Mouse (Mus musculus) granulocyte monocyte progenitor cell, adult 5-6 weeks (primary cell): Measurements from ENCODE around the gene Mib2. TPM values are rescaled to one million over a fixed set of nuclear protein-coding genes. Genes with fewer than 3 reads are reported as not detected.
A peak's percentile ranks its signal among the peaks of the same experiment; 100 is the strongest.
"Not testable (repeated sequence)": the region's sequence is repeated elsewhere in the genome, so short reads cannot be mapped to it uniquely, and the experiment has no call there.

Experiments used
- ATAC-seq: replicated peaks from 2 replicates; pipeline ENCODE4 v1.8.0; 2016; ENCODE audit warnings: mild to moderate bottlenecking, moderate TSS enrichment, inconsistent platforms; ENCODE audit not compliant: poor library complexity, severe bottlenecking
- total RNA-seq, 2 experiments: library from RNA; stranded (forward) in 1 of 2; stranded (reverse) in 1 of 2; fragments of 200-712, 200-1000 nt in 1 of 2; fragments of >200 nt in 1 of 2; fragmentation: Nextera tagmentation in 1 of 2; gene quantifications; 2 replicates each; pipeline ENCODE4 v1.2.3; 2014 to 2017

The Mib2 gene
- total RNA-seq, 2 experiments from 2014 or later: 2.9 to 17.7 TPM

DNA sequence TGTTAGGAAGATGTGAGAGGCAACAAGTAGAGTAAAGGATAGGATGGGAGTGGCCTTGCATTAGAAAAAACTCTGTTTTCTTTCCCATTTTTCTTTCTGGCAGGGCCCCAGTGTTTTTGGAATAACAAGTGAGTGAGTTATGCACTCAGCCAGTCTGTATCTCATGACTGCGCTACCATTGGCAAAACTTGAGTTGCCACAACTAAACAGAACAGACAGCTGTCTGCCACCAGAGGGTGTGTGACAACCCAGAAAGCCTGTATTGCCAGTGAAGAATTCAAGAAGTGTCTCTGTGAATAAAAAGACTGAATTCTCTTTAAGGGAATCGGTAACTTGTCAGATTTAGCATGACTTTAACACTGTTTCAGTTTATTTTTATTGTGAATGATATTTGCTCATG, 7.0 kb upstream of the Mib2 start:
- peak; percentile 42; the same call in 1 of the 2 replicates for ATAC-seq

DNA sequence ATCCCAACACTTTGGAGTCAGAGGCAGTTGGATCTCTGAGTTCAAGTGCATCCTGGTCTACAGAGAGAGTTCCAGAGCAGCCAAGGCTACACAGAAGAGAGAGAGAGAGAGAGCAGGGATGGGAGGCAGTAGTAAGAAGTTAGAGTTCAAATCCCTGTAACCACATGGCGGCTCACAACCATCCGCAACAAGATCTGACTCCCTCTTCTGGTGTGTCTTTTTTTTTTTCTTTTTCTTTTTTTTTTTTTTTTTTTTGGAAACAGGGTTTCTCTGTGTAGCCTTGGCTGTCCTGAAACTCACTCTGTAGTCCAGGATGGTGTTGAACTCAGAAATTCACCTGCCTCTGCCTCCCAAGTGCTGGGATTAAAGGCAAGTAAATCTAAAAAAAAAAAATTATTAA, 3.1 kb upstream of the Mib2 start:
- ATAC-seq: no peak

DNA sequence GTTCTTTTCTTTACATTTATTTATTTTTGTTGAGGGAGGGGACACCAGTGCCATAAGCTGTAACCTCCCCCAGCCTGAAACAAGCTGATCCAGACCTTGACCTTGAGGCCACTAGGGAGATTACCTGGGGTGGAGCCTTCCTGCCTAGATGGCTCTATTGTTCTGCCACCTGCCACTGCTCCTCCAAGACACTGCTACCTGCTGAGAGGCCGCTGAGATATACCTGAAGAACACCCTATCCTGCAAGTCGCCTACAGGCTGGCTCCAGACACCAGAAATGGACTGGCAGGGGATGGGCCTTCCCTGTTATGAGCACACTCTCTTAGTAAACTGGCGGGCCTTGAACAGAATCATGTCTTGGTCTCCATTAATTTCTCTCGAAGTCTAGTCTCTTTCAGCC, 1.2 kb upstream of the Mib2 start:
- ATAC-seq: not testable (repeated sequence)

DNA sequence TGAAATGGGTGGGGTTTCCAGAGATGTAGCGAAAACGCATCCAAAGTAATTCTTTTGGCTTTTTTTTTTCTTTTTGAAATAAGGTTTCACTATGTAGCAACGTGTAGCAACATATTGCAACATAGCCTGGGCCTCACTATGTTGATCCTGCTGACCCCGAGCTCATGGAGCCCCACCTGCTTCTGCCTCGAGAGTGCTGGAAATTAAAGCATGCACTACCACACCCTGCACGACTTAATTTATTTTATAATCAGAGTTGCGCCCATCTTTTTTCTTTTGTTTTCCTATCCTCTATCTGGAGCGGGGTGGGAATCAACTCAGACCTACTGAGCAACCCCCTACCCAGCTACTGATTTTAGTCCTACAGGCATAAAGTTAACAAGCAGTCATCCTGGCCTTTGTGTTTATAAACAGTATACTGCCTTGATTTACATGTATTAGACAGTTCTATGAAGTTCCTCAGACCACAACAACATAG, 639 bp upstream of the Mib2 start:
- ATAC-seq: no peak

DNA sequence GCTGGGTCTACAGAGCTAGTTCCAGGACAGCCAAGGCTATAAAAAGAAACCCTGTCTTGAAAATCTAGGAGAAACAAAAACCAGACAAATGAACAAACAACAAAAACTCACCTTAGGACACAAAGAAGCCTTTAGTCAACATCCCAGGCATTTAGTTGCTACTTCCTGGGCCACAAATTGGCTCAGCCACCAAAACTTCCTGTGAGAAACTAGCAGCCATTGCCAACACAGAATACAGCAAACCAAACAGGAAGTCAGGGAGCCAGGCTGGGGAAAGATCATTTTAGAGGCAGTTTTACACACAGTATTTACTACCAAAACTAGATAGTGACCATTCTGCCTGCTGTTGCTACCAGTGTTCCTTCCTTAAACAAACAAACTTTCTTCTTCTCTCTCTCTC, 2.1 kb downstream of the Mib2 start:
- peak; percentile 17; the same call in 1 of the 2 replicates for ATAC-seq

DNA sequence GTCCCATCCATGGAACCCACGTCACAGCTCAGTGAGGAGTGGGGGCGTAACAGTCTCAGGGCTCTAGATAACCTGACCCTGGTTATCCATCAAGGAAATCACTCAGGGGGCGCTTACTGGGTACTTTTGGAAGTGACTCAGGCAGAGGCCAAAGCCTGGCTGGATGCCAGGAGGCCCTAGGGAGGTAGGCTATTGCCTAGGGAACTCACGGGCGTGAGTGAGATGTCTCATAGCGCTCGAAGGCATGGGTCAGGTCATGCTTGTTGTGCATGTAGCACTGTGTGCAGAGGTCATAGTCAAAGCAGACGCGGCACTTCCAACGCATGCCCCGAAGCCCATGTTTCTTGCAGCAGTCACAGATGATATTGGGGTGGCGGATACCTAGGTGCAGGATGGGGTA, 8.4 kb downstream of the Mib2 start:
- ATAC-seq: no peak

DNA sequence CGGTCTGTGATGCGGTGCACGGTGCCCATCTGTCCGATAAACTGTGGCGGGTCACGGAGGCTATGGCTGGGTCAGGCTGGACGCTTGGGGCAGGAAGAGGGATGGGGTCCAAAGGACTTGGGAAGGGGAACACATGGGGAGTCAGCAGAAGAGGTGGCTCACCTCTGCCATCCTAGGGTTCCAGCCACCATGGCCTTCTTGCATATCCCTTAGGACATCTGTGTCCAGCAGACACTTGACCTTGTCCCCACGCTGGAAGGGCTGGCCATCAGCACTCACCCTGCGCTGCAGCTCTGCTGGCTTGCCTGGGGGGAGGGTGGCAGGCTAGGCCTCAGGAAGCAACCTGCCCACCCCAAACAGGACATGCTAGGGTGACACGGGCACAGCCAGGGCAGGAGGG, 10.0 kb downstream of the Mib2 start:
- no peak for ATAC-seq

DNA sequence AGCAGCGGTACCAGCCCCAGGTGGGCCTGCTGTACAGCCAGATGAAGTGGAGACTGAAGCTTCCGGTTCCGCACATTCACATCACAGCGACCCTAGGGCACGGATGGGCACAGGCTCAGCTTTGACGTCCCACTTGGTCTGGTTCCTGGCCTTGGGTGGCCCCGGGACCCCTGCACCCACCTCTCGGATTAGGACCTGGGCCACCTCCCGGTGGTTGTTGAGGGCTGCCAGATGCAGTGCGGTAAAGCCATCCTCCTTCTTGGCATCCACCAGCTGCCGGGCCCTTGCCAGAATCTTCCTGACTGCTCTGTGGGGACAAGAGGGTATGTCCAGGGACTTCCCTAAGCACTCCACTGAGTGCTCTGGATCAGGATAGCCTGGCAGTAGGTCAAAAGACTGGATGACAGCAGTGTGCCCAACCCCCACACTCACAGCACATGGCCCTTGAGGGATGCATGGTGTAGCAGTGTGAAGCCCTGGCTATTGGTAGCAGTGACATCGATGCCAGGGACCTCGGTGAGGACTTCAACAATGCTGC, 12.7 kb downstream of the Mib2 start:
- no peak for ATAC-seq

DNA sequence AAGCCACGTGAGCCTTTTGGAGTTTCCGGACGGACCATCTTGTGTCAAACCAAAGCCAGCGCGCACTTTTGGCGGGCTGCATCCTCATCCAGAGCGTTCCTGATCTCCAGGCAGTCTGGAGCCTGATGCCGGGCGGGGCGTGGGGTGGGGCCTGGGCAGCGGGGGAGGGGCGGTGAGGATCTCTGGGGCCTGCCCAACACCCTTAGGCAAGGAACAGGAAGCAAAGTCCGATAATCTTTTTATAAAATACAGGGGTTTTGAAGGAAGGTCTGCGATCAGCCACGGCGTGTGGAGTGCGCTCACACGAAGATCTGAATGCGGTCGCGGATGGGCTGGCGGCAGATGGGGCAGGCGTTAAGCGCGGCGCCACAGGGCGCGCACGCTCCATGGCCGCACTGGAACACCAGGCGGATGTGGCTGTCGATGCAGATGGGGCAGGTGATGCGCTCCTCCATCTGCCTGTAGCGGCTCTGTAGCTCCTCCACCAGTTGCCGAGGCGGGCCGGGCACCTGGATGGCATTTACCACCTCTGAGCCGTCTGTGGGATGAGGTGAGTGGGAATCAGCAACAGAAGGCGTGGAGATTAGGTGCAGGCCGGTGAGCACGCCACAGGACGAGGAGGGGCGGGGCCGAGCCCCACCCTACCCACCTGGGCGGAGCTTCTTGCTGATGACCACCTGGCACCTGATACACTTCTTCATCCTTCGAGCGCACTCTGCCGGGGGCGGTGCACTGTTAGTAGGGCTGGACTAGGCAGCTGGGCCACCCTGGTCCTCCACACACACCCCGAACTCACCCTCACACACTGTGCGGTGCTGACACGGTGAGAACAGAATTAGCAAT, 14.3 kb downstream of the Mib2 start:
- ATAC-seq: peak; percentile 35

DNA sequence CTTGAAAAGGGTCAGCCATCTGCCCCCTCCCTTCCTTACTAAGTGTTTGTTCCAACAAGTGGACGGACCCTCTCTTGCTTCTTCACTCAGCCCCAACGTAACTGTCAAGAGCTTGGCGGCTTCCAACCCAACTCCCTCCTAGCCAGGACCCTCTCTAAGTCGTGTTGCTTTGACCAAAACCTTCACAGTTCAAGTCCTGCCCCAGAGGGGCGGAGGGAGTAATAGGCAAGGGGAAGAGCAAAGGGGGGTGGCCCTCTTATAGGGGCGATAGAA, 14.9 kb downstream of the Mib2 start:
- peak; percentile 14 for ATAC-seq

DNA sequence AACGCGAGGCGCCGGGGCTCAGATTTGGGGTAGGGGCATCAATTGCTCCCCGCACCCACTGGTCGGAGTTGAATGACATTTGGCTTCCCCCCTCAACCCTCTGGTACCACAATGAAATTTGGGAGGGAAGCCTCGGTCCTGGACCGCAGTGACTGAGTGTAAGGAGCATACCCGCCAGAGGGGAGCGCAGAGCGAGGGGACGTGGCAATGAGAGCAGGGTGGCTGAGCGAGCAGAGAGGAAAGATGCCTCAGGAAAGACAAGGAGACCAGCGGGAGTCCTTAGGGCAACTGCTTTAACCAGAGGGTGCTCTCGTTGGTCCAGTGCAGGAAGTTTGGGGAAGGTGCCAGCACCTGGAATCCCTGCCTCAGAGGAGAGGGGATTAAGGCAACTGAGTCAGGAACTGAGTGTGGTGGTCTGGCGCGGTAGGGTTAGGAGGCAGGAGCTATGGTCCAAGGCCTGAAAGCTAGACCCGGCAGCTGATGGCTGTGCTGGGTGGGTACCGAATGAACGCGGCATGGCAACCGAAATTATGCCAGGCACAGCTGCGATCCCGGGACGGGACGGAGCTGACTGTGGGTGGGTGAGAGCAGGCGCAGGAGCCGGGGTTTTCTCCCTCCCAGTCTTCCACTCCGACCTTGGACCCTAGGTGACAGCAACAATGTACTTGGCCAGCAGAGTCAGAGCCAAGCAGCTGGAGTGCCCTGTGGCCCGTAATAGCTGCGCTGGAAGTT, 15.4 kb downstream of the Mib2 start:
- ATAC-seq: peak; percentile 18

DNA sequence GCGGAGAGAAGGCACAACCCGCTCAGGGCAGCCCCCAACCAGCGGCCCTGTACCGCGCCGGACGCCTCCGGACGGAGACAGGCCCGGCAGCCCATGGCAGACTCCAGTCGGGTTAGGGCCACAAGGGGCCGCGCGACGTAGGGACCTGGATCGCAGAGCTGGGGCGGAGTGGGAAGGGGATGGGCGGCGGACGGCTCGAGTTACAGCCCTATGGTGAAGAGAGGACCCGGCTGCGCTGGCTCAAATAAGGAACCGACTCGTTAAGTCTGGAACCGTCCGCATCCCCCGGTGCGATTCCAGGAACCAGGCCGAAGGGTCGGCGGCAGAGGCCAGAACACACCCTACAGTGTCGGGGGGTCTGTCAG, 15.9 kb downstream of the Mib2 start, which contains the start of gene Mmp23:
Gene Mmp23, minus strand, starts transcription at position 299 of the 365 bp plus-strand sequence.
- ATAC-seq: peak; percentile 54

DNA sequence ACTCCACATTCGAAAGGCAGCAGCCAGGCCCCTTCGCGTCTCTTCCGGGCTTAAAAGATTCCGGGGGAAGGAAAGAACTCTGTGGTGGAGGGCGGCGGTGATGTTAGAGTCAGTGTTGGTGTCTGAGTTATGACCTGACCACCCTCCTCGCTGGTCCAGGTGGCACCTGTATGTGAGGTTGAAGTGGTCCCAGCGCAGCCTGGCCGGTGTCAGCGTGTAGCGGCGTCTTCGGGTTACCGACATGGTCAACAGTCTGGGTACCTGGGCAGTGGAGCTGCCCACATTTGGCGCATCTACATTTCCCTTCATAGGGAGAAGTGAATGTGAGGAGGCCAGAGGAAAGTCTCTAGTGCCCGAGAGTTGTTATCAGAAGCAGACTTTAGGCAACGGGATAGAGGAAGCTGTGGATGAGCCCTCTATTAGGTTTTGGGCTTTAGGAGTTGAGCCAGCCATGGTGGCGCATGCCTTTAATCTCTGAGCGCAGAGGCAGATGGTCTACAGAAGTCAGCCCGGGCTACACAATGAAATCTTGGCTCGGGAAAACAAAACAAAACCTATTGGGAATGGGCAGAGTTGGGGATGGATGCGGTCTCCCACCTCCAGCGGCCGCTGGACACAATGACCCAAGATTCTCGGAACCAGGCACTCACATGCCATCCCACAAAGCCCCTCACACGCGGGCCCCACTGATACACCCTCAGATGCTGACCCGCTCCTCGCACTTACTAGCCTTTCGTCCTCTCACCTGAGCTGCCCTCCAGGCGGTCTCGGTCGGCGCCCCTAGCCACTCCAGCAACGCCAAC, 16.5 kb downstream of the Mib2 start:
- no peak for ATAC-seq

DNA sequence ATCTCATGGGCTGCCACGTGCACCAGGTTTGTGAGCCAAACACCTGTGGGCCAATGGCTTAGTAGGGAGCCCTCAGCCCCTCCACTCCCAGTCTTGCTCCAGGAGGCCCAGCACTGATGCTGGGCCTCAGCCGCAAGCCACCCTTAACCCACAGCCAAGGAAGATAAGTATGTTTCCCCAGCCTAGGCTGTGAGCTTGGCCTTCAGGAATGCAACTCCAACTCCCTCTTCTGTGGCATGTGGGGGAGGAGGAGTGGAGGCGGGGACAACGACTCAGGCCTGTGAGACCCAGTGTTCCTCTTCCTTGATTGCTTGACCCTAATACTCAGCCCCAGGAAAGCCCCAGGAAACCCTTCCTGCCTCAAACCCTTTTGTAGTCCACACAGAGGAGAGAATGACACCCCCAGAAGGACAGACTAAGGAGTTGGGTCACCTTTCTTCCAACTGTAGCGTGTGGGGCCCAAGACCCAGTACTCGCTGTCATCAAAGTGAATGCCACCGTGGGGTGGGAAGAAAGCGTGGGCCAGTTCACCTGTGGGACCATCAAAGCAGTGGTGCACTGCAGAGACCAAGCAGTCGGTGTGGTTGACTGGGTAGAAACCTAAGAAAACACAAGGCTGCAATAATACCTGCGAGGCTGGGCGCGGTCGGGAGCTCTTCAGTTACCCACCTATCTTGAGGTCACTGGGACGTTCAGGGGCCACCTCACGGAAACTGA, 17.3 kb downstream of the Mib2 start:
- no peak for ATAC-seq

DNA sequence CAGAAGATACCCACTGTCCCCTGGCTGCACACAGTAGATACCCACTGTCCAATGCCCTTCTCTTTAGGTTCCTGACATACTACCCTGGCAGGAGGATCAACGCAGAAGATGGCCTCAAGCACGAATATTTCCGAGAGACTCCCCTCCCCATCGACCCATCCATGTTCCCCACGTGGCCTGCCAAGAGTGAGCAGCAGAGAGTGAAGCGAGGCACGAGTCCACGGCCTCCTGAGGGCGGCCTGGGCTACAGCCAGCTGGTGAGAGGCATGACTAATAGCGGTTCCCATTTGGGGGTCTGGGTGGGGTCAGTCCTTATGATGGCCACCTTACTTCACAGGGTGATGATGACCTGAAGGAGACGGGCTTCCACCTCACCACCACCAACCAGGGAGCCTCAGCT, 19.6 kb downstream of the Mib2 start:
- ATAC-seq: no peak

DNA sequence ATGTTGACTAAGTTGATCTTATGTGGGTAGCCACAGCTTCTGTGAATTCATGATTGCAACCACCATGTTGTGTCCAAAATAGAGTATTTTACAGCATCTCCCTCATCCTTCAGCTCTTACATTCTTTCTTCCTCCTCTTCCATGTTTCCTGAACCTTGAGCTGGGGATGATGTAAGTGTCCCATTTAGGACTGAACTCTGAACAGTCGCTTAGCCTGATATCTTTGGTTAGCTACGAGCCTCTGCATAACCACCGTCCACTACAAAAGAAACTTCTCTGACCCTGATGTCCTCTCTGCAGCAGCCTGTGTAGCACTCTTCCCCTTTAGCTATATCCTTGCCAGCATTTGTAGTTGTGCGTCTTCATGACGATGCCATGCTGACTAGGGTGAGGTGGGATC, 23.3 kb downstream of the Mib2 start:
- no peak for ATAC-seq

DNA sequence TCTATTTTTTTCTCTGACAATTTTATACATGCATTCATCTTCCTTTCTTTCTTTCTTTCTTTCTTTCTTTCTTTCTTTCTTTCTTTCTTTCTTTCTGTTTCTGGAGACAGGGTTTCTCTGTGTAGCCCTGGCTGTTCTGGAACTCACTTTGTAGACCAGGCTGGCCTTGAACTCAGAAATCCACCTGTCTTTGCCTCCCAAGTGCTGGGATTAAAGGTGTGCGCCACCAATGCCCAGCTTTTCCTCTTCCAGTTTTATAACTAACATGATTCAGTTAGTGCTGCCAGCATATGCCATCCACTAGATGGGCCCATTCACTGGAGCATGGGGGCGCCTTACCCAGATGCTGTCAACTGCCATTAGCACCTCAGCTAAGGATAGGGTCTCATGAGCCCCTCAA, 23.7 kb downstream of the Mib2 start, which contains the start of gene Gm10563:
Gene Gm10563, minus strand, starts transcription at position 101 of the 400 bp plus-strand sequence.
- not testable (repeated sequence) for ATAC-seq

DNA sequence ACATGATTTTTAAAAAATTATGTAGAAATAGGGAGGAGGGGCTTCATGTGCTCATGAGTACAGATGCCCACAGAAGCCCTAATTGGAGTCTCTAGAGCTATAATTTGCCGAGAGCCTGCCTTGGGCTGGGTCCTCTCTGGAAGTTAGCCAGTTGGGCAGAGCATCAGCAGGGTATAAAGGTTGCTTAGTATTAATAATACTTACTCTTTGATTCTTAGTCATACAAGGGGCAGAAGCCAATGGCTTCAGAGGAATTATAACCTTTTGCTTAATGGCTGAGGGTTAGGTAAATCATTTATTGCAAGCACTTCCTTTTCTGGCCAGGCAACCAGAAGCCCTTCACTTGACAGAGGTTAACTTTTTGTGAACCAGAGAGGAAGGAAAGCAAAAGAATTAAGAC, 25.5 kb downstream of the Mib2 start:
- ATAC-seq: no peak

DNA sequence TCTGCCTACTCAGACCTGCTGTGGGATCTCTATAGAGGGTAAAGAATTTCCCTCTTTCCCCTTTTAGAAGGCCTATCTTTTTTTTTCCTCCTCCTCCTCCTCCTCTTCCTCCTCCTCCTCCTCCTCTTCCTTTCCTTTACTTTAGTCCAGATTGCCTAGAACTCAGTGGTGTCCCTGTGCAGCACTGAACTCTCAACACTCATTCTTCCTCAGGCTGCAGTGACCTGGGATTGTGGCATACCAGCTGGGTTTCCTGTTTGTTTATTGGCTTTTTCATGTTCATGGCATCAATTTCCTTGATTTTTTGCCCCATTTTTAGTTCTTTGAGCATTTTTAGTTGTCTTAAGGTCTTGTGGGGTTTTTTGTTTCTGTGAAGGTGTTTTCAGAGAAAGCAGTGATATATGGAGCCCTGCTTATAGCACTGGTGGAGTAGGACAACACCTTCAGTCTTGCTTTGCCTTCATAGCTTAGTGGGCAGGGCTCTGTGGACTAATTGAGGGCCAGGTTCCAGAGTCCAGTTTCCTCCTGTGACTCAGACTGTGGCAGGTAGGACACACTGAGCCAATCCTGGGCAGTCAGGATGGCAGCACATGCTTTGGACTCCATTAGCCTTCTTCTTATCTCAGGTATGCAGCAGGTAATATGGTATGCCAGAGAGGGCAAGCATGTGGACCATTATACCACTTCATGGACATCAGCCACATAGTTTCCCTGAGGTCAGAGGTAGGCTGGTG, 33.1 kb downstream of the Mib2 start:
- ATAC-seq: no peak
